Mouse (Mus musculus) MEL (cell line): ENCODE measurements at regions not wholly inside any gene's neighbourhood (a gene's known extent, or its start where the extent isn't known, plus 50 kb on each side); places are given as distances from the start of the nearest gene placed in this dataset.

Source experiments
- DNase-seq: peaks from one replicate; pipeline ENCODE4 v3.0.0; 2011; ENCODE audit warnings: low read depth, low spot score
- H3K27ac ChIP-seq: 2 replicates; pipeline ENCODE4 v1.5.1; 2012; ENCODE audit warnings: low read depth, mild to moderate bottlenecking, control low read depth, low read length, moderate library complexity; ENCODE audit not compliant: control insufficient read depth
- H3K27me3 ChIP-seq, 2 experiments: fragments of 150-350 bp in 1 of 2; sonication (generic) in 1 of 2; 2 replicates each; pipeline ENCODE4 v1.6.1; 2012; ENCODE audit warnings: low read length in 2 of 2, mild to moderate bottlenecking in 2 of 2, improper control_type of control experiment in 1 of 2, moderate library complexity in 1 of 2; ENCODE audit not compliant: insufficient read depth in 2 of 2, control insufficient read depth in 1 of 2
- H3K36me3 ChIP-seq, 2 experiments: 2 replicates each; pipeline ENCODE4 v1.6.1; 2012 to 2014; ENCODE audit warnings: low read length in 2 of 2, improper control_type of control experiment in 1 of 2, inconsistent platforms in 1 of 2, mild to moderate bottlenecking in 1 of 2; ENCODE audit not compliant: insufficient read depth in 2 of 2, control insufficient read depth in 1 of 2
- H3K4me1 ChIP-seq, 2 experiments: fragments of 150-350 bp in 1 of 2; sonication (generic) in 1 of 2; 2 replicates each; pipeline ENCODE4 v1.6.1; 2012; ENCODE audit warnings: low read length in 2 of 2, improper control_type of control experiment in 1 of 2, mild to moderate bottlenecking in 1 of 2; ENCODE audit not compliant: insufficient read depth in 2 of 2, control insufficient read depth in 1 of 2
- H3K4me3 ChIP-seq, 2 experiments: fragments of 150-350 bp in 1 of 2; sonication (generic) in 1 of 2; 2 replicates each; pipeline ENCODE4 v1.5.1; 2012; ENCODE audit warnings: low read depth in 2 of 2, low read length in 2 of 2, mild to moderate bottlenecking in 2 of 2, moderate library complexity in 2 of 2, control low read depth in 1 of 2, improper control_type of control experiment in 1 of 2; ENCODE audit not compliant: control insufficient read depth in 1 of 2, insufficient read depth in 1 of 2
- H3K79me2 ChIP-seq: 2 replicates; pipeline ENCODE4 v1.6.1; 2012; ENCODE audit warnings: mild to moderate bottlenecking, low read length, moderate library complexity; ENCODE audit not compliant: control insufficient read depth, poor library complexity, insufficient read depth
- H3K9ac ChIP-seq: 2 replicates; pipeline ENCODE4 v1.6.1; 2012; ENCODE audit warnings: low read depth, mild to moderate bottlenecking, control low read depth, low read length, moderate library complexity; ENCODE audit not compliant: control insufficient read depth, poor library complexity, severe bottlenecking
- H3K9me3 ChIP-seq: fragments of 150-350 bp; sonication (generic); replicated peaks from 2 replicates; pipeline ENCODE4 v1.6.1; 2012; ENCODE audit warnings: mild to moderate bottlenecking, low read length, improper control_type of control experiment, moderate library complexity; ENCODE audit not compliant: insufficient read depth
- BHLHE40 ChIP-seq: IDR thresholded peaks from 2 replicates; pipeline ENCODE4 v1.6.1; 2012; ENCODE audit warnings: low read depth, mild to moderate bottlenecking, inconsistent platforms, low read length, improper control_type of control experiment, borderline replicate concordance
- CHD1 ChIP-seq: IDR thresholded peaks from 2 replicates; pipeline ENCODE4 v1.6.1; 2012; ENCODE audit warnings: low read depth, mild to moderate bottlenecking, inconsistent platforms, low read length, improper control_type of control experiment
- E2F4 ChIP-seq: IDR thresholded peaks from 2 replicates; pipeline ENCODE4 v1.6.1; 2011; ENCODE audit warnings: low read depth, low read length, improper control_type of control experiment, borderline replicate concordance
- EP300 ChIP-seq, 2 experiments: IDR thresholded peaks; 2 replicates each; pipeline ENCODE4 v1.6.1; 2011; ENCODE audit warnings: improper control_type of control experiment in 2 of 2, low read length in 2 of 2, low read depth in 1 of 2, mild to moderate bottlenecking in 1 of 2
- ETS1 ChIP-seq: IDR thresholded peaks from 2 replicates; pipeline ENCODE4 v1.6.1; 2012; ENCODE audit warnings: low read depth, mild to moderate bottlenecking, inconsistent platforms, low read length, improper control_type of control experiment, moderate library complexity
- GABPA ChIP-seq: IDR thresholded peaks from 2 replicates; pipeline ENCODE4 v1.6.1; 2012; ENCODE audit warnings: low read depth, mild to moderate bottlenecking, inconsistent platforms, low read length, improper control_type of control experiment, moderate library complexity
- HCFC1 ChIP-seq: IDR thresholded peaks from 2 replicates; pipeline ENCODE4 v1.6.1; 2012; ENCODE audit warnings: low read depth, mild to moderate bottlenecking, inconsistent platforms, low read length, improper control_type of control experiment, moderate library complexity
- JUND ChIP-seq: IDR thresholded peaks from 2 replicates; pipeline ENCODE4 v1.6.1; 2011; ENCODE audit warnings: low read depth, mild to moderate bottlenecking, improper control_type of control experiment, low read length
- KAT2A ChIP-seq: conservative IDR thresholded peaks from 2 replicates; pipeline ENCODE4 v1.6.1; 2012; ENCODE audit warnings: low read depth, low read length, improper control_type of control experiment, inconsistent platforms
- POLR2A ChIP-seq, 2 experiments: IDR thresholded peaks; 2 replicates each; pipeline ENCODE4 v1.6.1; 2011 to 2012; ENCODE audit warnings: low read length in 2 of 2, mild to moderate bottlenecking in 2 of 2, control low read depth in 1 of 2, improper control_type of control experiment in 1 of 2, low read depth in 1 of 2, moderate library complexity in 1 of 2; ENCODE audit not compliant: control insufficient read depth in 1 of 2, insufficient read depth in 1 of 2, poor library complexity in 1 of 2
- POLR2AphosphoS2 ChIP-seq: IDR thresholded peaks from 2 replicates; pipeline ENCODE4 v1.6.1; 2011; ENCODE audit warnings: low read length, improper control_type of control experiment
- POLR2AphosphoS5 ChIP-seq: IDR thresholded peaks from 2 replicates; pipeline ENCODE4 v1.6.1; 2012; ENCODE audit warnings: low read depth, borderline replicate concordance, mild to moderate bottlenecking, inconsistent platforms, low read length, moderate library complexity, mixed read lengths
- RAD21 ChIP-seq: IDR thresholded peaks from 2 replicates; pipeline ENCODE4 v1.6.1; 2011; ENCODE audit warnings: mild to moderate bottlenecking, low read depth, low read length, improper control_type of control experiment
- SIN3A ChIP-seq: IDR thresholded peaks from 2 replicates; pipeline ENCODE4 v1.6.1; 2012; ENCODE audit warnings: low read length, improper control_type of control experiment, inconsistent platforms
- SMC3 ChIP-seq: IDR thresholded peaks from 2 replicates; pipeline ENCODE4 v1.6.1; 2011; ENCODE audit warnings: low read depth, low read length, improper control_type of control experiment
- TAL1 ChIP-seq: IDR thresholded peaks from 2 replicates; pipeline ENCODE4 v1.6.1; 2012; ENCODE audit warnings: mild to moderate bottlenecking, inconsistent platforms, low read length, moderate library complexity, mixed read lengths
- TBP ChIP-seq: IDR thresholded peaks from 2 replicates; pipeline ENCODE4 v1.8.0; 2011; ENCODE audit warnings: low read depth, low read length, improper control_type of control experiment
- UBTF ChIP-seq: IDR thresholded peaks from 2 replicates; pipeline ENCODE4 v1.6.1; 2012; ENCODE audit warnings: low read depth, mild to moderate bottlenecking, inconsistent platforms, low read length, improper control_type of control experiment, moderate library complexity, borderline replicate concordance; ENCODE audit not compliant: insufficient read depth
- USF2 ChIP-seq, 2 experiments: IDR thresholded peaks; 2 replicates each; pipeline ENCODE4 v1.6.1; 2011 to 2012; ENCODE audit warnings: improper control_type of control experiment in 2 of 2, low read length in 2 of 2, borderline replicate concordance in 1 of 2, inconsistent platforms in 1 of 2, low read depth in 1 of 2, mild to moderate bottlenecking in 1 of 2; ENCODE audit not compliant: insufficient read depth in 1 of 2
- ZC3H11A ChIP-seq: IDR thresholded peaks from 2 replicates; pipeline ENCODE4 v1.6.1; 2012; ENCODE audit warnings: low read depth, mild to moderate bottlenecking, inconsistent platforms, low read length, improper control_type of control experiment
- ZMIZ1 ChIP-seq: IDR thresholded peaks from 2 replicates; pipeline ENCODE4 v1.6.1; 2012; ENCODE audit warnings: low read depth, mild to moderate bottlenecking, inconsistent platforms, low read length, improper control_type of control experiment, moderate library complexity
- ZNF384 ChIP-seq: IDR thresholded peaks from 2 replicates; pipeline ENCODE4 v1.6.1; 2012; ENCODE audit warnings: low read depth, mild to moderate bottlenecking, inconsistent platforms, low read length, improper control_type of control experiment

DNA sequence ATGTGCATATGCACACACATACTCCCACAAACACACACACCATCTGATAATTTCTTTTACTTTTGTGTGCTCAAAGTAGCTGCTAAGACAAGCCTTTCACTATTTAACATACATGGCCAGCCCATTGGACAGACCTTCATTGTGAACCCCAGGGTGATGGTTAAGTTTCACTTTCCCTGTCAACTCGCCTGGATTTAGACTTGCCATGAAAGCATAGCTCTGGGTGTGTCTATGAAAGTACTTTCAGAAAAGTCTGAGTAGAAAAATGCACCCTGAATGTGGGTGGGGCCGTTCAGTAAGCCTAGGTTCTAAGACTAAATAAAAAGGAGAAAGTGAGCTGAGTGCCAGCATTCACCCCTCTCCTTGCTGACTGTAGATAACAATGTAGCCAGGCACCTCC is 113.8 kb upstream of the Spdye4c start:
- no peak overlapping the region for H3K4me3 ChIP-seq
- H3K36me3 ChIP-seq = no peaks in the 10 kb centered on the region
- H3K27me3 ChIP-seq = peaks cover 2 to 11% of the 10 kb centered on the region in 2 experiments; a peak in 3 of 4 replicates
- H3K79me2 ChIP-seq = no peaks in the 10 kb centered on the region
- TF ChIP-seq SIN3A (no peak), BHLHE40 (no peak), POLR2AphosphoS2 (no peak), ZNF384 (no peak), CHD1 (no peak), JUND (no peak), HCFC1 (no peak), ETS1 (no peak)
- TF ChIP-seq, all 39 proteins: peak for 0
- no peaks in the 10 kb centered on the region for H3K4me1 ChIP-seq
- H3K27ac ChIP-seq = no peak overlapping the region
- no peak for DNase-seq
- no peaks in the 10 kb centered on the region for H3K9me3 ChIP-seq
- no peak overlapping the region for H3K9ac ChIP-seq

DNA sequence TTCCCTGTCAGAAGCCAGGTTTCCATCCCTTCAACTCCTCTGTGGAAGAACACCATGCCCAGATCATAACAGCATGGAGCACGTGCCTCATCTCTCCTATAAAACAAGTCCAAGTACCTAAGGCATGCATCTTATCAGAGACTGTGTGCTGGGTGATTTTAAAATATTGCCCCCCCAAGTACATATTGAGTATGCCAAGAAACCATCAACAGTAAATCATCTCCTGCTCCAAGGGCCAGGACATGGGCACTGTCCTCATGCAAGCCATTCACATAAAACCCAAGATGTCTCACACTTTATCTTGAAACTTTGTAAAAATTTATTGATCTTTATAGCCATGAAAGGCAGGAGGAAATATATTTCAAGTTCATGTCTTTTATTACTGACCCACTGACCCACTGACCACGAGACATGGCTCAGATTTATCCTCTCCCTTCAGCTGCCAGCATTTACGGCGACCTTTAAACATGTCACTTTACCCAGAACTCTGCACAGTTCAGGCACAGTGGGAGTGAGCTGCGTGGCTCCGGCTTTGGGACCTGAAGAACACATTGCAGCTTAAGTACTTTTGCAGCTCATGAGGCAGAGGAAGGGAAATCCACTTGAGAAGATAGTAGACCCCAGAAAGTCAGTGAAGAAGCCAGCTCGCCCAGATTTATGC is 99.7 kb upstream of the Spdye4c start:
- Histone ChIP-seq H3K4me3 (no peak overlapping the region), H3K9ac (no peak overlapping the region), H3K4me1 (no peaks in the 10 kb centered on the region), H3K79me2 (no peaks in the 10 kb centered on the region), H3K9me3 (no peaks in the 10 kb centered on the region), H3K27ac (no peak overlapping the region), H3K36me3 (no peaks in the 10 kb centered on the region; a peak in 1 of 4 replicates), H3K27me3 (peaks cover 2 to 5% of the 10 kb centered on the region in 2 experiments; a peak in 2 of 4 replicates)
- no peak for TF ChIP-seq ETS1
- TF ChIP-seq E2F4 = no peak
- no peak for TF ChIP-seq ZMIZ1
- TF ChIP-seq USF2 (IDR thresholded peaks at IDR 0.05; ENCODE audit: borderline replicate concordance in 1 of 2, insufficient read depth in 1 of 2, low read depth in 1 of 2, low read length in 2 of 2) = no peak
- TF ChIP-seq EP300 (IDR thresholded peaks at IDR 0.05; ENCODE audit: low read depth in 1 of 2, low read length in 2 of 2) = no peak
- no peak for TF ChIP-seq TBP
- no peak for TF ChIP-seq POLR2AphosphoS5
- no peak for TF ChIP-seq UBTF
- TF ChIP-seq RAD21 = no peak
- no peak for TF ChIP-seq POLR2A (IDR thresholded peaks at IDR 0.05; ENCODE audit: control insufficient read depth in 1 of 2, insufficient read depth in 1 of 2, low read depth in 1 of 2, low read length in 2 of 2, poor library complexity in 1 of 2)
- no peak for TF ChIP-seq CHD1
- no peak for TF ChIP-seq SMC3
- no peak for TF ChIP-seq TAL1
- no peak for TF ChIP-seq KAT2A
- TF ChIP-seq GABPA = no peak
- TF ChIP-seq POLR2AphosphoS2 = no peak
- no peak for TF ChIP-seq ZC3H11A
- no peak for DNase-seq
